Mouse (Mus musculus): ENCODE data around the gene Ephb1.

Ephb1 gene

DNA sequence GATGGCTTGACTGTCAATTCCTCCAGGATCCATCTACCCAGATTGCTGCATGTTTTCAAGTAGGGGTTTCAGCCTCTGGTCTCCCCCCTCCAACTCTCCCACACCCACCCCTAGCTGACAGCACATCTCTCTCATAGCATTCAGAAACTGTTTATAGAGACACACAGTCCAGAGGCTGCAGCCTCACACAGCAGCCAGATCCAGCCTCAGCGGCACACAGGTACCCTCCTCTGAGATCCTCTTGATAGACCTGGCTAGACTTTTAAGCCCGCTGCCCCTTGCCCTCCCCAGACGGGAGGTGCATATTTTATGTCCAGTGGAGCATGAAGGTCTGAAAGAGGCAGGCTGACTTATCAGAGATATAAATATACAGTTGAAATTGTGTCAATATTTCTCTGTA lies 228.0 kb downstream of the Ephb1 start:
- in situ Hi-C loops (cut with MboI; ENCODE audit: low pct_unique_long_range_greater_than_20kb in 1 of 2, low sequenced_read_pairs in 2 of 2, unreplicated experiment in 1 of 2): no loop called here

DNA sequence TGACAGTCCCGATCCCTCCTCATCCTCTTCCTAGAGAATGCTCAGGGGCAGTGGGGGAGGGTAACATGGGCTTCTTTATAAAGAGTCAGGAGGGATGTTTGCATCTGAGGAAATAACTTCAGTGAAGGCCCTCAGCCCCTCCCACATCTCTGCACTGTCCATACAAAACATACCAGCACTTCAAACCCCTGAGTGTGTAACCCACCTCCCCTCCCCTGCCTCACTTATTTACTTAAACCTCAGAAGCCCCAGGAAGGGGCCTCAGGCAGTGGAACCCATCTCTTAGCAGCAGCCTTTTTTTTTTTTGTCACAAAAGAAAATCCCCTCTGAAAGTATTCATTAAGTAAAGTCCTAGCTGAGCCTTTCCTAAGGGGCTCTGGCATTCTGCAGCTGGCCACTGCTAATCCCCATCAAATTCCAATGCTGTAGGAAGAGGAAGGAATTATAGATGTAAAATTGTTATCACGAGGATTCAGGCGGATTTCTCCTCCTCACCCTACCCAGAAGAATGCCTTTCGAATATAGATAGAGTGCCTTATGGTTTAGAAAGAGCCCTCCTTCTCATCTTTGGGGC lies 231.5 kb downstream of the Ephb1 start:
- in situ Hi-C loops (cut with MboI; ENCODE audit: low pct_unique_long_range_greater_than_20kb in 1 of 2, low sequenced_read_pairs in 2 of 2, unreplicated experiment in 1 of 2): no loop called here

DNA sequence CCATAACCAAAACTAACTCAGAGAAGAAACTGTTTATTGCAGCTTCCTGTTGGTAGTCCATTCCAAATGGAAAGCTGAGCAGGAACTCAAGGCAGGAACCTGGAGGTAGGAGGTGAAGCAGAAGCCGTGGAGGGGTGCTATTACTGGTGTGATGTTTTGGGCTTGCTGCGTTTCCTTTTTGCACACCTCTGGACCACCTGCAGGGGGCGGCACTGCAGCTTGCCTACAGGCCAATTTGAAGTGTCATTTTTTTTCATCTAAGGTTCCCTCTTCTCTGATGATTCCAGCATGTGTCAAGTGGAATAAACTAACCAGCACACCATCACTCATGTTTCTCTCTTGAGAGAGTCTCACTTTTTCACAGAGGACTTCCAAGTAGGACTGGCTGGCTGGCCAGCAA lies 235.1 kb downstream of the Ephb1 start:
- in situ Hi-C loops (cut with MboI; ENCODE audit: low pct_unique_long_range_greater_than_20kb in 1 of 2, low sequenced_read_pairs in 2 of 2, unreplicated experiment in 1 of 2): no loop called here

DNA sequence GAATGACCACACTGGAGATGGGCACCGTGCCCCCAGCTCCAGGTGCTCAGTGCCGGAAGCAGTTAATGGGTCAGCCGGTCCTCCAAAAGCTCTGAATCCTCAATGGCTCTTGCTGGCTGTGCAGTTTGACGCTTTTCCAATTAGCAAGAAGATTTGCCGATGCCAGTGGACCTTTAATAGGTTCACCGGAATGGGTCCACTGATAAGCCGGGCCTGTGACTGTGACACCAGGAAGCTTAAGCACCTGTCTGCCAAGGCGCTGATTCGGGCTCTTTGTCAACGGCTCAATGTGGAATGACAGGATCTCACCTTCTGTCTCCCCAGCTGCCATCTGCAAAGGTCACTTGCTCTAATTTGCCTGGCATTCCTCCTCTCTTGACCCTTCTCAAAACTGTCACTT lies 239.2 kb downstream of the Ephb1 start:
- in situ Hi-C loops (cut with MboI; ENCODE audit: low pct_unique_long_range_greater_than_20kb in 1 of 2, low sequenced_read_pairs in 2 of 2, unreplicated experiment in 1 of 2): no loop called here

DNA sequence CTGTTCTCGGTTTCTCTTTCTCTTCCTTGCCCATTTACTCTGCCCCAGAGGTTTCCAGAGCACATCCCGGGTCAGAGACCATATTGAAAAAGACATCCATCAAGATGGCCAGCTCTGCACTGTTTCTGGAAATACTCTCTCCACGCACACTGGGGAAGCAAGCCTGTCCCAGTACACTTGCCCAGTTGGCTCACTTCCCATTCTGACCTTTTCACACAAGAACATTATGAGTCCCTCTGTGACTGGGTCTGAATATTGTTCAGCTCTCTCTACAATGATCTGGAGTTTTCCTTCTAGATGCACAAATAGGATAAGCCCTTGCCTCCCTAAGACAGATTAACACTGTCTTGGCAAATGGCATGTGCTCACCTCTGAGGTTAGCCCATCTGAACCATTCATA lies 243.0 kb downstream of the Ephb1 start:
- in situ Hi-C loops (cut with MboI; ENCODE audit: low pct_unique_long_range_greater_than_20kb in 1 of 2, low sequenced_read_pairs in 2 of 2, unreplicated experiment in 1 of 2): no loop called here

DNA sequence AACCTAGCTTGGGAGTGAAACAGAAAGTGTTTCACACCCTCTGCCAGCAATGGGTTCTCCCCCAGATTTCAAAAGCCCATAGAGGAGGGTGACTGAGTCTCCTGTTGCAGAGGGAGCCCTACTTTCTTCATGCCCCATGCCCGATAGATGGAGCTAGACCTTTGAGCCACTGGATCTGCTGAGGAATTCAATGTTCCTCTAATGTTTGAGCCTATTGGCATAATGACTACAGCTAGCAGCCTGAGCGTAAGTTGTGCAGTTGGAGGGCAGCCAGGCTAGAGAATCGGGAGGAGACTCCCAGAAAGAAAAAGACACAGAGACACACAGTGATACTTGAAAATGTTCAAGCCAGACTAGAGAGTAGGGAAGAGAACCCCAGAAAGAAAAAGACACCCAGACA lies 246.5 kb downstream of the Ephb1 start:
- in situ Hi-C loops (cut with MboI; ENCODE audit: low pct_unique_long_range_greater_than_20kb in 1 of 2, low sequenced_read_pairs in 2 of 2, unreplicated experiment in 1 of 2): no loop called here

DNA sequence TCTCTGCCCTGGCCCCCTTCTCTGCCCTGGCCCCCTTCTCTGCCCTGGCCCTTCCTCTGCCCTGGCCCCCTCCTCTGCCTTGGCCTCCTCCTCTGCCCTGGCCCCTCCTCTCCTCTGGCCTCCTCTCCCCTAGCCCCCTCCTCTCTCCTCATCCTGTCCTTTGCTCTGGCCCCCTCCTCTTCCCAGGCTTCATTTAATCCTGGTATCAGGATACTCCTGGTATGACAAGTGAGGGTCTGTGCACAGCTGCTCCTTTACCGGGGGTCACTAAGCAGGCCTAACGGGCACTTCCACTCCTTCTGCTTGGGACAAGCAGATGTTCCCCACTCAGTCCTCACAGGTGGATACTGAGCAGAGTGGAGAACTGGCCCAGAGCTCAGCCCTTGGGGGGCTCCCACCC lies 247.3 kb downstream of the Ephb1 start:
- in situ Hi-C loops (cut with MboI; ENCODE audit: low pct_unique_long_range_greater_than_20kb in 1 of 2, low sequenced_read_pairs in 2 of 2, unreplicated experiment in 1 of 2): no loop called here

DNA sequence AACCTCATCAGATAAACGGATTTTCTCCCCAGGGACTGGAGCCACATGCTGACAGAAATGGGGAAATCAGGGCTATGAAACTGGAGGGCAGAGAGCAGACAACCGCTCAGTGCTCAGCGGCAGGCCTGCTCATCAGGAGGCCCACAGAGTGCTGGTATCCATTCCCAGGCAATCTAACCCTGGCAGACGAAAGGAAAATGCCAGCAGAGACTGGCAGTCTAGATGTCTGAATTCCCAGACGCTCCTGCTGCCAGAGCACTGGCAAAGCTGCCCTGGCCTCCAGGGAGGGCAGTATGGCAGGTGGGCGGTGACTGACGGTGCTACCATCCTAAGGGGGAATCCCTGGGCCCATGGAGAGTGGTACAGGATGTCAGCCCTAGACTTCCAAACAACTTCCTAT lies 257.7 kb downstream of the Ephb1 start:
- in situ Hi-C loops (cut with MboI; ENCODE audit: low pct_unique_long_range_greater_than_20kb in 1 of 2, low sequenced_read_pairs in 2 of 2, unreplicated experiment in 1 of 2): no loop called here

DNA sequence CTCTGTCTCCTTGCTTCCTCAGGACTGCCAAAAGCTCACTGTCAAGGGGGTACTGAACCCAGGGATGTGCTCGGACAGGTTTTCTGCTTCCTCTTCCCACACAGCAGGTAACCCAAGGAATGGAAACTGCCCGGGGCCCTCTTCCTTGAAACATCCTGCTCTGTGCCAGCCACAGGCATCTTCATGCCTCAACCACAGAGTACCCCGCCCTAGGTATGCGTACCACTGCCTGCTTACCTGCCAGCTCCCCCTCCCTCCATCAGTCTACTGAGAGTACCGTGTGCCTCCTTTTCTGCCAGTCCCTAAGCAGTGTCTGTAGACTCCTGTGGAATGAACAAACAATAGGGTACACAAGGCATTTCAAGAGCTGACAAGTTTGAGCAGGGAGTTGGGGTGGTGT lies 265.9 kb downstream of the Ephb1 start:
- in situ Hi-C loops (cut with MboI; ENCODE audit: low pct_unique_long_range_greater_than_20kb in 1 of 2, low sequenced_read_pairs in 2 of 2, unreplicated experiment in 1 of 2): no loop called here

DNA sequence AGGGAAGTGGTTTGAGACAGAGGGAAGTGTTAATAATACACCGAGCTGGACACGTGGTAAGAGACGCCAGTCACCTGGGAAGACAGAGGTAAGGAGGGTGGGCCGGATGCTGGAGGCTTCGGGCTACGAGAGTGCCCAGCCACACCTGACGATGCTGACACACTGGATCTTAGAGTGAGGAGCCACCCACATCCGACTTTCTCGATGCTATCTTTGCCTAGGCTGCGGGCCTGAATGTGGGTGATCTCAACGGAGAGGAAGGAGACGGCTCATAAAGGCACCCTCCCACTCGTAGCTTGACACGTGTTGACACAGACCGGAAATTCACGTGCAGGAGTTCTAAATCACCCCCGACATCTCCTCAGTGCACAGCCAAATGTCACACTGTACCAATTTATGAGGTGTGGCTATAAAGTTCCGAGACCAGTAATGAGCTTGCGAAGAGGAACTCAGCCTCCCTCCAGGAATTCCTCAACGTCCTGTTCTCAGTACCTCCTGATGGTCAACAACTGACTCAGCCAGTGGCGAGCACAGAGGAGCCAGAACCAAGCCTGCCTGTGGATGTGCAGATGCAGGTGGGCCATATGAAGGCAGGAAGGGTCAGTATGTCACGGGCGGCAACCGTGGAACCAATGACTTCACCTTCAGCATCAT lies 268.3 kb downstream of the Ephb1 start:
- in situ Hi-C loops (cut with MboI; ENCODE audit: low pct_unique_long_range_greater_than_20kb in 1 of 2, low sequenced_read_pairs in 2 of 2, unreplicated experiment in 1 of 2): no loop called here

DNA sequence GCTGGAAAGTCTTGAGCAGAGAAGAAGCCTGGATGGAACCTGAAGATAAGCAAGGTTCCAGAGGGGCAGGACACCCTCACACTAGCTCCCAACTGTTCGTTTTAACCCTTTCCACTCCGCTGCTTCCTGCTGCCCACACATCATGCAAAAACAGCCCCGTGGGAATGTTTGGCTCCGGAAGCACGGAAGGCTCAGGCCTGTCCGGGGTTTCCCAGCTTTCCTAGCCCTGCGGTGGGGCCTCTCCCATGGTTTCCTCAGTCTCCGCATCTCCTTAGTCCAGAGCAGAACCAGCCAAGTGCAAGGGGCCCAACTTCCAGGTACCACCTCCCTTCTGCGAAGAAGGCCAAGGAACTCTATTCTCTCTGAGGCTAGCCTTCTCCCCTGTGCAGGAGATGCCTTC lies 269.0 kb downstream of the Ephb1 start:
- in situ Hi-C loops (cut with MboI; ENCODE audit: low pct_unique_long_range_greater_than_20kb in 1 of 2, low sequenced_read_pairs in 2 of 2, unreplicated experiment in 1 of 2): no loop called here

DNA sequence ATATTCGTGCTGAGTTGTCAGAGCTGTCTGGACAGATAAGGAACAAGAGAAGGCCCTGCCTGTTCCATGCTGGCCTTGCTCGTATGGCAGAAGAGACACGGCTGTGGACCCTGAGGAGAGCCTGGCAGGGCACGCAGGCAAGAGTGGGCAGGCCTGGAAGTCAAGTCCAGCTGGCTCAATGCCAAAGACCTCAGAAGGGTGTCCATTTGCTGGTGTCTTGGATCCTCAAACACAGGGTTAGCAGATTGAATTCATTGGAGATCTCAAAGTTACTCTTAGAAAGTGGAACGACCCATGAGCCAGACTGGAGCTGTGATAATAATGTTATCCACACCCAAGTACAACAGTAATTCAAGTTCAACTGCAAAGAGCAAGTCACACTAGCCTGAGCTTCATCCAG lies 273.6 kb downstream of the Ephb1 start:
- in situ Hi-C loops (cut with MboI; ENCODE audit: low pct_unique_long_range_greater_than_20kb in 1 of 2, low sequenced_read_pairs in 2 of 2, unreplicated experiment in 1 of 2): no loop called here

DNA sequence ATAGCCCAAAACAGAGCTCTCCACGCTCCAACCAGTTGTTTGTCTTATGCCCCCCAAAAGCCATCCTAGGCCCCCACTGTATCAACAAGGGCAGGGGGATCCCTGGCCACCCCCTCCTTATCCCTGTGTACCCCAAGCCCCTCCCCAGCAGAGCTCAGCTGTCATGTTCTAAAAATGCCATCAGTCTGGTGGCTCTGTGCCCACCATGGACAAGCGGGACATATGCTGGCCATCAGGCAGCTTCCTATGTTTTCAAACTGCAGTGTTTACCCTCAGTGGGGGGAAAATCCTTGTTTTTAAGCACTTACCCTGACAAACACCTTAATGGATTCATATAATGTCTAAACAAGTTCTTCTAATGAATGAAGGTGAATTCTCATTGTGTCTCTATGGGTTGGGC lies 275.3 kb downstream of the Ephb1 start:
- in situ Hi-C loops (cut with MboI; ENCODE audit: low pct_unique_long_range_greater_than_20kb in 1 of 2, low sequenced_read_pairs in 2 of 2, unreplicated experiment in 1 of 2): no loop called here

DNA sequence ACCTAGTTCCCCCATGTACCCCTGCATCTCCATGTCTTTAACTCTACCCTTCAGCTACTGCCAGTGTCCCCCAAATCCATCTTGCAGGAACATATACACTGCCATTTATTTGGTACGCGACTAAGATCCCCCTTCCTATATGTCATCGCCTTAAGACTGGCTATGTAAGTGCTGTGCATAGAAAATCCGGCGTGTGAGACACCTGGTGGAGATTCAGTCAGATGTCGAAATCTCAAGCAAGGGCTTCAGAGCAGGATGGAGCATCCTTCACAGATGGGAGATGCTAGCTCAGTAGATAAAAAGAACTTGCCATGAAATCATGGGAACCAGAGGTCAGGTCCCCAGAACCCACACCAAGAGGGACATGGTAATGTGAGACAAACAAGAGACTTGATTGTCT lies 276.3 kb downstream of the Ephb1 start:
- in situ Hi-C loops (cut with MboI; ENCODE audit: low pct_unique_long_range_greater_than_20kb in 1 of 2, low sequenced_read_pairs in 2 of 2, unreplicated experiment in 1 of 2): no loop called here

DNA sequence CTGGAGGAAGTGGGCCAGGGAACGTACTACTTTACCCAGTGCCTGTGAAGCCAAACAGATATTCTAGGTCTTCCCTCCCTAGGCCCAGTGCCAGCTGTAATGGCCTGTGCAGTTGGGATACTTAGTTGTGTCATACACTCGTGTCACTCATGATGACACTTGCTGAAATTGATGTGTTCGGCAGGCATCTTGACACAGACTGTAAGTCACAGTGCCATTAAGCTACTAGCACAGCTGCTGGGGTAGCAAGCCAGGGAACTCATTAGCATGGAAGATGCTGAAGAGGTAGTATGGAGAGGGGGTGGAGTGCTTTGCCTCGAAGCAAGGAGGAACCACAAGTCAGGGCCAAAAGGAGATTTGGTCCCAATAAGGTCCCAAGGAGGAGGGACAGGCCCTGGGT lies 279.0 kb downstream of the Ephb1 start:
- in situ Hi-C loops (cut with MboI; ENCODE audit: low pct_unique_long_range_greater_than_20kb in 1 of 2, low sequenced_read_pairs in 2 of 2, unreplicated experiment in 1 of 2): no loop called here

DNA sequence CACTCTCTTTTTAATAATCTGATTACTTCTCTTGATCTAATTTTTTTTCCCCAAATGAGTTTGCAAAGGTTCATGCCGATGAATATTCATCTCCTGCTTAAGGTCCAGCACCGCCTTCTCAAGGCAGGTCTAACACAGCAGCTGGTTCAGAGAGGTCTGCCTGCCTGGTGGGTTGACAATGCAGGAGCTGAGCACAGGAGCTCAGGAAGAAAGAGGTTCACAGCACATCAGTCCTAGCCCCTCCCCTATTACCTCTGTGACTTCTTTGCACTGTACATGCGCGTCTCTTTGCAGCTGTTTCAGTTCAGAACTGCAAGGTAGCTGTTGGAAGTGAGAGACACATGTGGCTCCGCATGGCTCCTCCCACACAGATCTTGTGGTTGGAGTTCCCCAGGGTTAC lies 281.1 kb downstream of the Ephb1 start:
- in situ Hi-C loops (cut with MboI; ENCODE audit: low pct_unique_long_range_greater_than_20kb in 1 of 2, low sequenced_read_pairs in 2 of 2, unreplicated experiment in 1 of 2): no loop called here

DNA sequence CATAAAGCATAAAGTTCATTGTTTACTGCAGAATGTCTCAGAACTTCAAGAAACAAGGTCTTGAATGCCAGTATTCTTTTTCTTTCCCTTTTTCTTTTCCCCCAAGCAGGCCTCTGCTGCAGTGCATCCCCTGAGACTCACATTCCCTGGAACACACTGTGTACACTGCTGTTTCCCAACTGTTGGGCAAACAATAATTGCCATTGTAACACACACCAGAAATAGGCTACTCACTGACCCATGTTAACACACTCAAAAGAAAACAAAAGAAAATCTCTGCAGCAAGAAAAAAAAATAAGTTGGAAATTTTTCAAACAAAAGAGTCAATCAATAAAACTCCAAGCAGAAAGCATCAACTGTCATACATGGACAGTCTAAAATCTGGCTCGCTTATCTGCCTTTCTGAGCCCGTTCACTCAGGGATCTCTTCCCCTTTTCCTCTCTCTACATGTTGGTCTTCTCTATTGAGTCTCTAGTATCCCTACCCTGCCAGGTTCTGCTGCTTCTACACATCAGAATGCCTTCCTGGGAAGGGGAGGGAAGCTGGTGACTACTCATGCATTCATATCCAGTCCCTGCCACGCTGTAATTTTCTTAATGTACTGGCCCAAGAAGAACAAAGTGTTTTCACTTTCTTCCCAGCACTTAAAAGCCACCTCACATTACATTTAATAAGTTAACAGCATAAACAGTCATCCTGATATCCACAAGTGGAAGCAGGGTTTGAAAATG lies 285.2 kb downstream of the Ephb1 start:
- in situ Hi-C loops (cut with MboI; ENCODE audit: low pct_unique_long_range_greater_than_20kb in 1 of 2, low sequenced_read_pairs in 2 of 2, unreplicated experiment in 1 of 2): no loop called here

DNA sequence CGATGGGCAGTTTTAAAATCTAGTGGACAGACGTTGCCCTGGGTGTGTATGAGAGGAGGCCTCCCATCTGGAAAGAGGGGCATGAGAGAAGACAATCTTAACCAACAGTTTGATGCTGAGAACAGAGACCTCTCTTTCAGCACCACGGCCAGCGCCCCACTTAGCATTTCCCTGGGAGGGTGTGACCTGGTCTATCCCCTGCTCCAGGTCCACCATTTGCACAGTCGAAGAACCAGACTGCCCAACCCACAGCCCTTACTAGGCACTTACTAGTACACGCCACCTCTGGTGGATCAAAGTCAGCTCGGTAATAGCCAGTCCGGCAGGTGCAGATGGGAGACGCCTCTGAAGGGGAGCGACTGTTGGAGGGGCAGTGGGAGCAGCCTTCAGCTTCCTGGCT lies 287.9 kb downstream of the Ephb1 start:
- in situ Hi-C loops (cut with MboI; ENCODE audit: low pct_unique_long_range_greater_than_20kb in 1 of 2, low sequenced_read_pairs in 2 of 2, unreplicated experiment in 1 of 2): no loop called here

DNA sequence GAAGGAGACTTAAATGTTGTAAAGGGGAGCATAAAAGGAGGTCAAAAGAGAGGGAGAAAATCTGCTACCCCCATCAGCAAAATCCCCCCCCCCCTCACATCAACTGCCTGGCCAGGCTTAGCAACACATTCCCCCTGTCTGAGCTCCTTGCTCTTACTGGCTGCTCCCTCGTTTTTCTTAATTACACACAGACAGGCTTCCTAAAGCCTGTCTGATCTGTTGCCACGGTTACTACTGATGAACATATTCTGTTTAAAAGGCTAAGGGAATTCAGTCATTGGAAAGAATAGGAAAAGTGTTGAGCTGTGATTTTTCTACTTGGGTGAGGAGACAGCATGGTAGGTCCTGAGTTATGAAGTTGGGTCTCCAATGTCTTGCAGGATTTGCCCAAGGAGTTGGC lies 308.6 kb downstream of the Ephb1 start:
- in situ Hi-C loops (cut with MboI; ENCODE audit: low pct_unique_long_range_greater_than_20kb in 1 of 2, low sequenced_read_pairs in 2 of 2, unreplicated experiment in 1 of 2): no loop called here
